Mouse (Mus musculus): ENCODE measurements around the gene Fndc1.

DNA sequence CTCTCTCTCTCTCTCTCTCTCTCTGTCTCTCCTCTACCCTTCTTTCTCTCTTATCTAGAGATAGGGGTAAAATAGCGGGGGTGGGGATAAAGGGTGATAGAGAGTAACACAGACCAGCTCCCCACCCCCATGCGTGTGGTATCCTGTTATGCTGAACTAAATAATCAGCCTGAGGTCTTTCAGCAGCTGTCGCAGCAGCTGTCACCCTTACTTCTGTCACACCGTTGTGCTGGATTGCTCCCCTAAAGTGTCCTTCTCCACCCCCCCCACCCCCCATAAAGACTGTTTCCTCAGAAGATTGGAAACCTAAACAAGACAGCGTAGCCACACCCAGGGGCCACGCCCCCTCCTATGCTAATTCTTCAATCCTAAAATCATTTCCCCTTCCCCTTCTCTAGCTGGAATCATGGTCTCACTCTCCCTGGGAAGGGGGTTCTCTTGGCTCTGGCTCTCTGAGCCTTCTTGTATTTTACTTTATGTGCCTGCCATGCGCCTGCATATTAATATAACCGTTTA lies 33.8 kb upstream of the Fndc1 start:
- TF ChIP-seq CTCF (IDR thresholded peaks at IDR 0.05; ENCODE audit: extremely low read depth, insufficient read depth, low read length) (no peak), POLR2A (IDR thresholded peaks at IDR 0.05; ENCODE audit: extremely low read depth, insufficient read depth, low read length) (no peak)
